Mouse (Mus musculus) v-Abl transformed pro-B cells (cell line): ENCODE measurements around the gene Polrmt.

Experiments used
- in situ Hi-C, 2 experiments: fragments of 400-800 bp; cut with MboI; formaldehyde crosslinking; loops; one replicate each; pipeline ENCODE4 v1.15.1; 2025; ENCODE audit not compliant: unreplicated experiment in 2 of 2

Gene Polrmt

GRCm38 (mm10) chr10:79745898-79746773, at the start of gene Polrmt:
TSS of gene Polrmt (minus strand) at chr10:79746581.
- in situ Hi-C loops = no loop called here

DNA sequence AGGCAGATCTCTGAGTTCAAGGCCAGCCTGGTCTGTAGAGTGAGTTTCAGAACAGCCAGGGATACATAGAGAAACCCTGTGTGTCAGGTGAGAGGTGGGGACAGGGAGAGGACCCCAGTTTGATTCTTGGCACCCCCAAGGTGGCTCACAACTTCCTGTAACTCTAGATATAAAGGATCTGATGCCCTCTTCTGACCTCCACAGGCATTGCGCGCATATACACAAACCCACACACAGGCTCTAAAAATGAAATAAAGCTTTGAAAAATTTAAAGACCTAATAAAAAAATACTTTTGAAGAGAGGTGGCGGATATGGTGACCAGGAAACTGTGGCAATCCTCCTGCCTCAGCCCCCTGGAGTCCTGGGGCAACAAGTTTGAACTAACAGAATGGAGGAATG, 49.5 kb upstream of the Polrmt start:
- in situ Hi-C loops = no loop called here

GRCm38 (mm10) chr10:79794491-79794931, 48.1 kb upstream of the Polrmt start:
- in situ Hi-C loops = no loop called here

GRCm38 (mm10) chr10:79793738-79794490, 47.5 kb upstream of the Polrmt start:
- in situ Hi-C loops = no loop called here

DNA sequence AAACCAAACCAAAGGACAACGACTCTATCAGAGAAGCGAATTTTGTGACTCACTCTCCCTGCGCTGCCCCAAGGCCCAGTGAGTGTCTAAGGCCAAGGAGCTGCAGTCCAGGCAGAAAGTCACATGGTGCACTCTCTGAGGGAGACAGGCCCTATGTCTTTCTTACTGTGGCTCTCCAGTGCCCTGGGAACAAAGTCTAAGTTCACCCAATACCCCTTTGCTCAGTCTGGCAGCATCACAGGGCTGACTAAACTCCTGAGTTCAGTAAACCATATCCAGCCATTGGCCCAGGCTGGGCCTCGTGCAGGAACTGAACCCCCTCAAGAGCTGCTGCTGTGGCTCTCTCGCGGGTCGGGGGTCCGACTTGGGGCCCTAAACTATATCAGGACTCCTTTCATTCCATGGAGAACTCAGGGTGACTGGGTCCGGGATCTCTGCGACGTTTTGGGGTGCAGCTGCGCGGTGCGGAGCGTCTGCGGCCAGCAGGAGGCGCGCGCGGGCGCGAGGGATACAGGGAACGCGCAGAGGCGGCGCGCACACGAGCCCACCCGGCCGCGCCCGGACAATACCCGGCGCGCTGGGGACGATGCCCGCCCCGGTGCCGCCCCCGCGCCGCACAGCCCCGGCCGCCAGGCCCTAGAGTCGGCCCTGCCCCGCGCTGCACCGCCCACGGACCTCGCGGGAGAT, 46.8 kb upstream of the Polrmt start, which contains the start of gene Palm:
TSS of gene Palm (plus strand) at position 522 of the 687 bp plus-strand sequence.
- in situ Hi-C loops = no loop called here

DNA sequence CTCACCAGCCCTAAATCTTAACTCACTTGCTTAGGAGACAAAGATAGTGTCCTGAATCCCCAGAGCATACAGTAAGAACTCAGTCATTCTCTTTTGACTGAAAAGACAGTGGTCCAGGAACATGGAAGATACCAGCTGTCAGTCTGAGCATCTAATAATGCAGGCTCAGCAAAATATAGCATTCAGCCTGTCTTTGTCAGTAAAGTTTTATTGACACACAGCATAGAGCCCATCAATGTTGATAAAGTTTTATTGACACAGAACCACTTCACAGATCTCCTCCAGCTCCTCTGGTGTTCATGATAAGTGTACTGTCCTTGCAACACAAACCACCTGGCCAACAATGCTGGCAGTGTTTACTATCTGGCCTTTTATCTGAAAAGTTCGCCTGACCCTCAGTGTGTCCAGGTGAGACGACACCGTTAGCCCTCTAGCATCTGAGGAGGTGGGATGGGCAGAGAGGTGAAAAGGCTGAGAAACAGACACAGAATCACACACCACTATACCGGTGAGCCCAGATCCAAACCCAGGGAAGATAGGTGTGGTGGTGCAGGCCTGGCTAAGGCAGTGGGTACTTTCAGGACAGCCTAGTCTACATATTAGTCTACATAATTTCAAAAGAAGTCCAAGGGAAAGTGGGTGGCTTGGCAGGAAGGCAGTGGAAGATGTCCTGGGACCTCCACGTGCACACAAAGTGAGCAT, 46.1 kb upstream of the Polrmt start:
- in situ Hi-C loops = no loop called here

GRCm38 (mm10) chr10:79790861-79791260, 44.5 kb upstream of the Polrmt start, which contains the start of gene Prss57:
TSS of gene Prss57 (minus strand) at chr10:79790961.
- in situ Hi-C loops = no loop called here

- in situ Hi-C loops = loop anchor here in 1 of 2 experiments (10.0 kb wide), 1 partner anchor 95 kb away; no protein-coding TSS in a partner anchor
Observed at GRCm38 (mm10) chr10:79789581-79789980, 43.2 kb upstream of the Polrmt start.

- in situ Hi-C loops = loop anchor here in 1 of 2 experiments (10.0 kb wide), 1 partner anchor 94 kb away; no protein-coding TSS in a partner anchor
Observed at GRCm38 (mm10) chr10:79788386-79789158, 42.2 kb upstream of the Polrmt start.

DNA sequence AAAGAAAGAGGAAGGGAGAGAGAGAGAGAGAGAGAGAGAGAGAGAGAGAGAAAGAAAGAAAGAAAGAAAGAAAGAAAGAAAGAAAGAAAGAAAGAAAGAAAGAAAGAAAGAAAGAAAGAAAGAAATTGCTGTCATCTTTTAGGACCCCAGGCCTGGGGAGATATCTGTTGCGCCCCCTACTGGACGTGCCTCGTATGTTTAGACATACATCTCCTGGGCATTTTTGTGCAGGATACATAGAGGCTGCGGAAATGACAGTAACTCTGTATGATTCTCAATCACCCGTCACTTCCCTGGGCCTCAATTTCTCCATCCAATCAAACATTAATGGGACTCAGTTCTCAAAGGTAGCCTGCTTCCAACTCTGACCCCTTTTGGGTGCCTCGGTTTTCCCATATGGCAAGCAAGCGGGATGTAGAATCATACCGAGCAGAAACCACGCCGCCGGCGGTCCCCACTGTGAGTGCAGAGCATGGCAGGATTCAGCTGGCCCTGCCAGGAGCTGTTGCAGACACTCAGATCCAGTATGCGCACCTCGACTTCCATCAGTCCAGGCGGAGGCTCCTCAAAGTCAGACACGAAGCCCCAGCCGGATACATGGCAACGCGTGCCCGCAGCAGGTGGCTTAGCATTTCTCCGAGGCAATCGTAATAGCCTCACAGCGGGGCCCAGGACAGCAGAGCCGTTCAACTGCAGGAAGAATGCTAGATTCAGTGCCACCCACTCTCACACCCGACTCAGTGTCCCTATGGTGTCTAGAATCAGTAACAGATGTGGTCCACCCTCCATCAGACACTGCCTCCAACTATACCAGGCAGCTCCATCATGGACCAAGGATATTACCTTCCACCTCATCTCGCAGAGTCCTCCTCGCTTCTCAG, 37.8 kb upstream of the Polrmt start:
- in situ Hi-C loops = loop anchor here in 1 of 2 experiments (10.0 kb wide), 1 partner anchor 89 kb away; no protein-coding TSS in a partner anchor

- in situ Hi-C loops = loop anchor here in 1 of 2 experiments (10.0 kb wide), 1 partner anchor 88 kb away; no protein-coding TSS in a partner anchor
Observed at GRCm38 (mm10) chr10:79783050-79783449, 36.7 kb upstream of the Polrmt start.

- in situ Hi-C loops = loop anchor here in 1 of 2 experiments (10.0 kb wide), 1 partner anchor 87 kb away; no protein-coding TSS in a partner anchor
Observed at GRCm38 (mm10) chr10:79781956-79782355, 35.6 kb upstream of the Polrmt start.

DNA sequence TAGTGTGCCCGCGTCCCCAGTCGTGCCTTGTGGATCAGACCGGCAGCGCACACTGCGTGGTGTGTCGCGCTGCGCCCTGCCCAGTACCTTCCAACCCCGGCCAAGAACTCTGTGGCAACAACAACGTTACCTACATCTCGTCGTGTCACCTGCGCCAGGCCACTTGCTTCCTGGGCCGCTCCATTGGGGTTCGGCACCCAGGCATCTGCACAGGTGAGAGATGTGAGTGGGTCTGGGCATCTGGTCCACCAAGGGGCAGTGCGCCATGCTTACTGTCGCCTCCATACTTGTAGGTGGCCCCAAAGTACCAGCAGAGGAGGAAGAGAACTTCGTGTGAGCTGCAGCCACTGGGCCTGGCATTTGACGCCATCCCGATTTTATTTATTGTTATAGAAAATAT, 34.8 kb upstream of the Polrmt start:
- in situ Hi-C loops = loop anchor here in 1 of 2 experiments (10.0 kb wide), 1 partner anchor 86 kb away; no protein-coding TSS in a partner anchor

DNA sequence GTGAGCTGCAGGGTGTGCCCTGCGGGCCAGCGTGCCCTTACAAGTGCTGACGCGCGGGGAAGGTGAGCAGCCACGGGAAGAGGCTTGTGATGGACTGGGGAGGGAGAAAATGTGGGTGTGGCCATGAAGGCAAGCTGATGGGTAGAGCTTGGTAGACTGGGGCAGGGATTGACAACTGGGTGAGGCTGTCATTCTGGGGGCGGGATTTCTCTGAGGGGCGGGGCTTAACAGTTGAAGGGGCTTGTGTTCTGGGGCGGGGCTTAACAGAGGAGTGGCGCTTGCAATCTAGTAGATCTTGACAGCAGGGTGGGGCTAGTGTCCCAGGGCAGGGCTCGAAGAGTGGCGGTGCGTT, 34.3 kb upstream of the Polrmt start:
- in situ Hi-C loops = loop anchor here in 1 of 2 experiments (10.0 kb wide), 1 partner anchor 86 kb away; no protein-coding TSS in a partner anchor

DNA sequence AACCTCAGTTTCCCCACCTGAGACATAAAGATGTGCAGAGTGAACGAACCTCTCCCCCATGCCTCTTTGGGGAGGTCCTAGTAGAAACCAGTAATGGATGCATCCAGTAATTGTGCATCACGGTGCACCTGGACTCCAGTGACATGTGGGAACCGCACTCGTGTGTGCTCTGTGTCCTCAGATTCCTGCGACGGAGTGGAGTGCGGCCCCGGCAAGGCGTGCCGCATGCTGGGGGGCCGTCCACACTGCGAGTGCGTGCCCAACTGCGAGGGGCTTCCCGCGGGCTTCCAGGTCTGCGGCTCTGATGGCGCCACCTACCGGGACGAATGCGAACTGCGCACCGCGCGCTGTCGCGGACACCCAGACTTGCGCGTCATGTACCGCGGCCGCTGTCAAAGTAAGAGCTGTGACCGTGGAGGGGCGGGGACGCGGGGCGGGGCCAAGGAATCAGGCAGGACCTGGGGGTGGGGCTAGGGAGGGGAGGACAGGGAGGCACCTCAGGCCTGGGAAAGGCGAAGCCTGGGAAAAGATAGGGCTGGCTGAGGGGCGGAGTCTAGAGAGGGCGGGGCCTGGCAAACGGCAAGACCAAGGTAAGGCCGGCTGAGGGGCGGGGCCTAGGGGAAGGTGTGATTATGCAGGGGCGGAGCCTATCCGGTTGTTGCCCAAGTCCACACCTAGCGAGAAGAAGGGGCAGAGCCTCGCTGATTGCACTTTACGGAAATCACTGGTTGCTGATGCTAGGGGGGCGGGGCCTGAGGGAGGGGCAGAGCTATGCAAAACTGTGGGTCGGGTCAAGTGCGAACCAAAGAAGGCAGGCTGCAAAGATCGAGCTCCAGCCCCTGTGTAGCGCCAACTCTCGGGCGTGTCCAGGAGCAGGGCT, 33.6 kb upstream of the Polrmt start:
- in situ Hi-C loops = loop anchor here (5.0 to 10.0 kb wide), 2 partner anchors 32 to 85 kb away; no protein-coding TSS in a partner anchor

DNA sequence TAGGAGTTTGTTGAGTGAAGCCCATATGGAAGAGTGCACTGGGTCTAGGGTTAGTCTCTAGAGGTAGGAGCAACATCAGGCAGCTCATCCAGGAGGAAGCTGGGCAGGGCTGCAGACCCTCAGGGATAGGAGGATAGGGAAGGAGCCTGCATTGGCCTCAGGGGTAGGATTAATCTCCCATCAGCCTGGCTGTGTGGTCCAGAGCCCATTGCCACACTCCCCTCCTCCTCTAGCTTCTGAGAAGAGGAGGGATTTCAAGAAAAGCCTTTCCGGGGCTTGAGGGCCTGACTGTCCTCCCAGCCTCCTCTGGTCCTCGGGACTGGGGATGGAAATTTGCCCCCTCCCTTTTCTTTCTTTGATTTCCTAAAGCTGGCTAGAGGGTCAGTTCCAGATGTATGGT, 32.8 kb upstream of the Polrmt start:
- in situ Hi-C loops = loop anchor here in 1 of 2 experiments (5.0 kb wide), 1 partner anchor 33 kb away; no protein-coding TSS in a partner anchor

DNA sequence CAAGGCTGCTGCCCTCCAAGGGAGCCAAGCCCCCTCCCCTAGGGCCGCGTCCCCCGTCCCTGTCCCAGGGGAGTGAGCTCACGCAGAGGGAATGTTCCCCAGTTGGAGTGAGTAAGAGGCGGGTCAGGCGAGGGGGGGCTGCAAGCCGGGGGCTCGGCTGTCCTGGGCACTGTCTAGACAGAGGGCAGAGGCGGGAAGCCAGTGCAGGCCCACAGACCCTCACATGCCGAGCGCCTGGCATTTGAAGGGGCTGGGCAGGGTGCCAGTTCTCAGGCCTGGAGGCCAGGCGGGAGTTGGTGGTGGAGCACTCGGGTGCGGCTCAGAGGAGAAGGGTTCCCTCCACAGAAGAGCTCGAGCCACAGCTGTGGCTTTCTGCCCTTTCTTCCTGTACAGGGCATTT, 31.6 kb upstream of the Polrmt start:
- in situ Hi-C loops = loop anchor here in 1 of 2 experiments (5.0 kb wide), 1 partner anchor 34 kb away; no protein-coding TSS in a partner anchor
